Mouse (Mus musculus) hindbrain, embryonic 11.5 days (tissue): ENCODE measurements around the gene Klrb1. TPM values are rescaled to one million over a fixed set of nuclear protein-coding genes. Genes with fewer than 3 reads are reported as not detected.
"Not testable (repeated sequence)": the region's sequence is repeated elsewhere in the genome, so short reads cannot be mapped to it uniquely, and the experiment has no call there.

Source experiments
- ATAC-seq: fragments of 200-750 bp; cut with Nextera tagmentation; 2 replicates; pipeline ENCODE4 v1.8.0; 2017; ENCODE audit warnings: mild to moderate bottlenecking, moderate TSS enrichment, moderate library complexity; ENCODE audit not compliant: low FRiP score
- DNase-seq: peaks from one replicate; pipeline ENCODE4 v3.0.0-alpha.2; 2015; ENCODE audit warnings: low spot score
- H3K27ac ChIP-seq: fragments of 300-500 bp; sonication (generic); 2 replicates; pipeline ENCODE4 v1.5.1; 2014; ENCODE audit warnings: mild to moderate bottlenecking, low read depth, low read length
- H3K27me3 ChIP-seq: fragments of 300-500 bp; sonication (generic); 2 replicates; pipeline ENCODE4 v1.6.1; 2014; ENCODE audit warnings: mild to moderate bottlenecking, low read length, moderate library complexity, mixed read lengths; ENCODE audit not compliant: control insufficient read depth, insufficient read depth
- H3K36me3 ChIP-seq: fragments of 300-500 bp; sonication (generic); 2 replicates; pipeline ENCODE4 v1.6.1; 2014; ENCODE audit warnings: mild to moderate bottlenecking, low read length, moderate library complexity, mixed read lengths; ENCODE audit not compliant: control insufficient read depth, insufficient read depth
- H3K4me1 ChIP-seq: fragments of 300-500 bp; sonication (generic); replicated peaks from 2 replicates; pipeline ENCODE4 v1.6.1; 2014; ENCODE audit warnings: low read length, mixed read lengths; ENCODE audit not compliant: control insufficient read depth, insufficient read depth
- H3K4me2 ChIP-seq: fragments of 300-500 bp; sonication (generic); replicated peaks from 2 replicates; pipeline ENCODE4 v1.6.1; 2014; ENCODE audit warnings: mild to moderate bottlenecking, low read depth, low read length
- H3K4me3 ChIP-seq: fragments of 300-500 bp; sonication (generic); 2 replicates; pipeline ENCODE4 v1.5.1; 2014; ENCODE audit warnings: low read depth, low read length
- H3K9ac ChIP-seq: fragments of 300-500 bp; sonication (generic); 2 replicates; pipeline ENCODE4 v1.6.1; 2014; ENCODE audit warnings: low read depth, low read length
- H3K9me3 ChIP-seq: fragments of 300-500 bp; sonication (generic); 2 replicates; pipeline ENCODE4 v1.6.1; 2016; ENCODE audit warnings: low read length; ENCODE audit not compliant: control insufficient read depth
- WGBS: fragments of 180-500 bp; shearing (Covaris S2); extraction: QIAGEN DNeasy Blood & Tissue Kit; methylation state at CpG from one replicate; pipeline ENCODE4 v1.1.7; 2014; 5-methylcytosine and 5-hydroxymethylcytosine counted together
- polyA plus RNA-seq: library from polyadenylated mRNA; unstranded; fragments of >200 nt; fragmentation: Nextera tagmentation; extraction: Ambion mirVana; gene quantifications from 2 replicates; pipeline ENCODE4 v1.2.1, GENCODE M21; 2014

Gene Klrb1
- polyA plus RNA-seq, 1 experiment from 2014 or later, result not detected

DNA sequence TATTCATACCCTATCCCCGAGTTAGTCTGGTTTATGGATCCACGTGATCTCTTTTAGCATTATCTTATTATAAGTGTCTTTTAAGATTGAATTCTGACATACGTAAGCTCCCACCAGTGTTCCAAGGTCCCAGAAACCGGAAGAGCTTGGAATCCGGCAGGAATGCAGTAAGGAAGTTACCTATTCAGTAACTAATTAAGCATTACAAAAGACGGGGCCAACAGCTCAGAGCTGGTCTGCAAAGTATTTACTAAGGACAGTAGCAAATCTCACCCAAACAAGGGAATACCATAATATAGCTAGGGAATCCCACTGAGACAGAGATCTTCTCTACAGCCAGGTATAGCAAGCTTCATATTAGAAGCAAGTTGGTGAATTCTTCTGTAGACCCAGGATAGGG is 24.1 kb upstream of the Klrb1 start:
- not testable (repeated sequence) for H3K4me1 ChIP-seq, DNase-seq, H3K27me3 ChIP-seq, H3K9me3 ChIP-seq, H3K9ac ChIP-seq, H3K4me2 ChIP-seq, ATAC-seq, H3K4me3 ChIP-seq, H3K27ac ChIP-seq, H3K36me3 ChIP-seq
- WGBS, result 75% methylated on average over 6 of the region's 6 CpGs

DNA sequence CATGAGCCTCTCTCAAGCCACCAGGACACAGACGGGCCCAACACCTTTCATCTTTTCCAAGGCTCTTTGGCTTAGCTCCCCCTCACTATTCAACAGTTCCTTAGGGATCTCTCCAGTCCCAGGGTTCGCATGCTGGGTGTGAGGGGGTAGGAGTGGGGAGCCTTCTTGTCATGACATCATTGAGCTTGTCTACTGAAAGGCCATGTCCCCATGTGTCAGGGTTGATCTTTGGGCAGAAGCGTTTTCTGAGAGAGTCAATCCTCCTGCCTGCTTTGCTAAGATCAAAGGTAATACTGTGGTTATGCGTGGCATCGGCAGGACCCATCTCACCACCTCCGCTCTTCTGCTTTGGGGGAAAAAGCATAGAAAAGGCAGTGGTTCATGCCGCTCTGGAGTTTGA is 14.6 kb upstream of the Klrb1 start:
- Histone ChIP-seq H3K9me3 (no peaks in the 10 kb centered on the region), H3K27me3 (no peaks in the 10 kb centered on the region), H3K27ac (no peak overlapping the region), H3K4me3 (no peak overlapping the region), H3K9ac (no peak overlapping the region), H3K4me1 (no peaks in the 10 kb centered on the region), H3K36me3 (no peaks in the 10 kb centered on the region), H3K4me2 (no peak overlapping the region)
- no peak for DNase-seq
- no peak for ATAC-seq
- WGBS, result 85% methylated on average over 7 of the region's 7 CpGs

DNA sequence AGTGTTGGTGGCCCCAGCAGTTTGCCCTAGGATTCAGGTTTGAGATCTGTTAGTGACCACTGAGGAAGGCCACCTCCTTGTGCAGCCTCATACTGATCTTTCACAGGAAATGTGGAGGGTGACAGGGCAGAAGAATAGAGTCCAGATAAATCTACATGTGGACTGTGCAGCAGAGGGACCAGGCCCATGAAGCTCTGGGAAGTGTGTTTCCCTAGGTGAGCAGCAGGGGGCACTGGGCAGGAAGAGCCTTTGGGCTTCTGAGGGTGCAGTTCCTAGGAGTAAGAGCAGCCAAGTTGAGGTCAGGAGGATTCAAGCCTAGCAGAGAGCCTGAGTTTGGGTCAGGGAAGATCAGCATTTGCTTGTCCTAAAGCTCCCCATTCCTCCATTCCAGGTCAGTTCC is 13.2 kb upstream of the Klrb1 start:
- ATAC-seq, result no peak

DNA sequence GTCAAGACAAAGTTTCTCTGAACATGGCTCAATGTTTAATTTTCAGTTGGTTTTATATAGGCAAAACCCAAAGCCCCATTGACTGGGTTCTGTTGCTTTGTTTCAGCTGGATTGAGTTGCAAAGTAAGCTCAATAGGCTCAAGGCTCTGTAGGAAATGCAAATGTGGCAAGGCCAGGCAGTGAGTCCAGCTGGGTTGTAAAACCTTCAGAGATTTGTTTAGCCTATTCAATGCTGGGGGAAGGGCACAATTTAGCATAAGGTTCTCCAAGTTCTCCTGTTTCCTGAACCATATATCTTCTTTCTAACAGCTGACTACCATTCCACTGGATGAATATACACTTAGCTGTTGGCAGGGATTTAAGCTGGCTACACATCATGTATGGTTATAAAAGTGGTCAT is 12.0 kb upstream of the Klrb1 start:
- H3K9me3 ChIP-seq, result no peaks in the 10 kb centered on the region
- H3K36me3 ChIP-seq, result no peaks in the 10 kb centered on the region
- no peak for DNase-seq
- H3K27ac ChIP-seq, result no peak overlapping the region
- no peak overlapping the region for H3K4me3 ChIP-seq
- H3K4me1 ChIP-seq, result no peaks in the 10 kb centered on the region
- no peak overlapping the region for H3K4me2 ChIP-seq
- ATAC-seq, result no peak
- no peak overlapping the region for H3K9ac ChIP-seq
- no peaks in the 10 kb centered on the region for H3K27me3 ChIP-seq

More for the DNA sequence above, 13.2 kb upstream of the Klrb1 start:
- Histone ChIP-seq H3K9me3 (no peaks in the 10 kb centered on the region), H3K4me2 (no peak overlapping the region), H3K4me1 (no peaks in the 10 kb centered on the region), H3K27ac (no peak overlapping the region), H3K4me3 (no peak overlapping the region), H3K36me3 (no peaks in the 10 kb centered on the region), H3K9ac (no peak overlapping the region), H3K27me3 (no peaks in the 10 kb centered on the region)
- peak; percentile 5 for DNase-seq

DNA sequence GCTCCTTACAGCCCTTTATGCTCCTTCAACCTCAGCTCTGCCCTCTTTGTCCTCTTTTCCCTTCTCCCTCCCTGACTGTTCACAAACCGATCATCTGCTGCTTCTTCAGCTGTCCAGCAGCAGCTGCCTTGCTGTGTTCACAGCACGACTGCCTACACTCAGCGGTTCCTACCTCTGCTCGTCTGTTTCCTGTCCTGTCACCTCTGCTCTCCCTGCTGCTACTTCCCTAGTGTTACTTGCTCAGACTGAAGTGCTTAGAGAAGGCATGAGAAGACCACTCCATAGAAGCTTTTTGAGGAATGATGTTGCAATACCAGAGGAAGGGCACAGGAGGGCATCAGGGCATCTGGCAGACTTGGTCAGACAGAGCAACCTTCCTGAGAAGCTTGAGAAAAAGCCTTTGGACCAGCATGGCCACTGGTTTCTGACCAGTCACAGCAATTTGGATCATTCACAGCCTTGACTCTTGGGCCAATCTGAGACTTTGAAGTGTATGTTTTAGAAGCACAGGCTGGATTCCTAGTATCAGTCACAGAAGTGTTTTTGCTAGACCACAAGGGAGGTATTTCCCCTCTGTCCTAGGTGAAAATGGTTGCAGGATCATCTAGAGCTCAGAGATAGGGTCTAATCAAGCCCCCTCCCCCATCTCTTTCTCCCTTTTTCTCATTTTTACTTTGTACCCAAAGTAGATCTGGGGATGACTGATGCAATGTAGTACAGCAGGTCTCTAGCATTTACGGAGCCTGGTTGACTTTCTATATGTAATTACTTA is 11.2 kb upstream of the Klrb1 start:
- H3K9ac ChIP-seq, result no peak overlapping the region

DNA sequence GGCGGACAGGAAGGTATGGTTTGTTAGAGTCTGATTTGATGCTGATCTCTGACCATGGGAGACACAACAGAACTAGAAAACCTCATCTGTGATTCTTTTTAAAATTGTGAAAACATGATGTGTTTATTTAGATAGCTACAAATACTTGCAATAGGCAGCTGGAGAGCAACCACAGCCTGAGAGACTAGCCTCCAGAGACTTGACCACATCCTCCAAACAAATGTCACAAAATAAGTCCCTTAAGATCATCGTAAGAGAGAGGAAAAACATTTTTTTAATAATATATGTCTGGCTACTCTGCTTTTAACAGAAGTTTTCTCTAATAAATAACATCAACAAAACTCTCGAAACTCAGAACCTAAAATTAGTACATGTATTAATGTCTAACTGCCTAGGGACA is 9.2 kb upstream of the Klrb1 start:
- DNase-seq, result no peak
- no peak overlapping the region for H3K4me3 ChIP-seq

More for the DNA sequence above, 11.2 kb upstream of the Klrb1 start:
- H3K4me2 ChIP-seq, result no peak overlapping the region
- H3K27me3 ChIP-seq, result no peaks in the 10 kb centered on the region
- H3K4me3 ChIP-seq, result no peak overlapping the region
- ATAC-seq, result no peak
- no peak overlapping the region for H3K27ac ChIP-seq
- 71% methylated on average over 5 of the region's 5 CpGs for WGBS
- no peak for DNase-seq
- no peaks in the 10 kb centered on the region for H3K4me1 ChIP-seq
- H3K36me3 ChIP-seq, result no peaks in the 10 kb centered on the region
- H3K9me3 ChIP-seq, result no peaks in the 10 kb centered on the region

DNA sequence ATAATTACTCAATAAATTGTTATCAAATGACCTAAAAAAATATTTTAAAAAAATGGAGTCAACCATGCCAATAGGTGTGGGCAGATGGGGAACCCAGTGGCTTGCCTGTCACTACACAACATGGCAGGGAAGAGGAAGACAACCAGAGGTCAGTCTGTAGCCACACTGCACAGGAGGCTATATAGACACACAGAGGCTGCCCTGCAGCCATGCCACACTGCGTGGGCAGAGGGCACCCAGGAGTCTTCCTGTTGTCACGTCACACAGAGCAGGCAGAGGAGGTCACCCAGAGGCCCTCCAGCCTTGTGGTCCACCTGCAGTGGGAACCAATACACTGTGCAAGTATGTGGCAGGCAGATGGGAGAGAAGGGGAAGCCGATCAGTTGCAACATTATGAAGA is 21.2 kb downstream of the Klrb1 start:
- Histone ChIP-seq H3K27me3 (no peaks in the 10 kb centered on the region), H3K27ac (no peak overlapping the region), H3K36me3 (no peaks in the 10 kb centered on the region), H3K4me3 (no peak overlapping the region), H3K4me2 (no peak overlapping the region), H3K9ac (no peak overlapping the region), H3K9me3 (no peaks in the 10 kb centered on the region), H3K4me1 (no peaks in the 10 kb centered on the region)
- ATAC-seq (no peak), DNase-seq (no peak)
- WGBS, result 81% methylated on average over 3 of the region's 3 CpGs

More for the DNA sequence above, 9.2 kb upstream of the Klrb1 start:
- Histone ChIP-seq H3K9me3 (no peaks in the 10 kb centered on the region), H3K9ac (no peak overlapping the region), H3K4me2 (no peak overlapping the region), H3K36me3 (no peaks in the 10 kb centered on the region), H3K27ac (no peak overlapping the region), H3K27me3 (no peaks in the 10 kb centered on the region), H3K4me1 (no peaks in the 10 kb centered on the region)
- WGBS, result 86% methylated on average over 3 of the region's 3 CpGs
- ATAC-seq, result no peak

DNA sequence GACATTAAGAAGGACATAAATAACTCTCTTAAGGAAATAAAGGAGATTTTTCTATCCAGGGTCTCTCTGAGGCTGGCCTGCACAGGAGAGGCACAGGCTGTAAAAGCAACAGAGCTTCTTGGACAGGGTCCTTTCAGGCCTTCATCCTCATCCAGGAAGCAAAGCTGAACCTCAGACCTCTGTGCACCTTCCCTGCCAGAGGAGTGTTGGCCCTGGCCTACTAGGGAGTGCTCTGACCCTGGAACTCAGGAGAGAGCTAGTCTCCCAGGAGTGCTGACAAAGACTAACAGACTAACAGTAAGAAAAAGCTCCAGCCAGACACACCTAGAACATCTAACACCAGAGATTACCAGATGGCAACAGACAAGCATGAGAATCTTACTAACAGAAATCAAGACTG is 43.3 kb downstream of the Klrb1 start:
- no peak overlapping the region for H3K4me2 ChIP-seq
- no peak overlapping the region for H3K27ac ChIP-seq
- no peak for DNase-seq
- no peaks in the 10 kb centered on the region for H3K4me1 ChIP-seq
- H3K9ac ChIP-seq, result no peak overlapping the region
- H3K4me3 ChIP-seq, result no peak overlapping the region
- H3K27me3 ChIP-seq, result no peaks in the 10 kb centered on the region
- H3K9me3 ChIP-seq, result no peaks in the 10 kb centered on the region
- ATAC-seq, result no peak
- no peaks in the 10 kb centered on the region for H3K36me3 ChIP-seq

DNA sequence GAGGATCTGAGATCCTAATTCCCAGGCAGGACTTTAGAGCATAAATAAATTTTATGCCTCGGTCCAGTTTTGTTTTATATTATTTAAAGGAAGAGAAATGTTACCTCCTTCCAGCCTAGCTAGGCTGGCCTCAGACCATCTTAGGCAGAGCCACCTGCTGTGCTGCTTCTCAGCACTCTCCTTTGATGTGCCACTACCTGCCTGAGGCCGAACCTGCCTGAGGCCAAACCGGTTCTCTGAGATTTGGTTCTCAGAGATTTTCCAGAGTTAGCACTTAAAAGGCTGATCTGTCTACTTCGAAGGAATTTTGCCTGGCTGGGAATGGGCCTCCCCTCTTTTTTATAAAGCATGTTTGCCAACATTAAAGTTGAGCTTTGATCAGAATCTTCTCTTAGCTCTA is 52.9 kb downstream of the Klrb1 start:
- H3K4me2 ChIP-seq, result no peak overlapping the region
- no peaks in the 10 kb centered on the region for H3K27me3 ChIP-seq
- no peaks in the 10 kb centered on the region for H3K36me3 ChIP-seq
- no peak overlapping the region for H3K9ac ChIP-seq
- no peak overlapping the region for H3K27ac ChIP-seq
- H3K4me1 ChIP-seq, result no peaks in the 10 kb centered on the region
- H3K9me3 ChIP-seq, result no peaks in the 10 kb centered on the region
- ATAC-seq, result no peak
- 62% methylated on average over 4 of the region's 4 CpGs for WGBS
- H3K4me3 ChIP-seq, result no peak overlapping the region
- no peak for DNase-seq
